Mouse (Mus musculus) testis, adult 2 months (tissue): ENCODE measurements around the gene Apex2.

Experiments
- CTCF ChIP-seq: fragments of 200-500 bp; IDR thresholded peaks from 2 replicates; pipeline ENCODE4 v1.5.1; 2012; ENCODE audit warnings: low read depth, mild to moderate bottlenecking, inconsistent platforms, low read length, moderate library complexity; ENCODE audit not compliant: control insufficient read depth, insufficient read depth, insufficient replicate concordance
- POLR2A ChIP-seq: fragments of 200-500 bp; IDR thresholded peaks from 2 replicates; pipeline ENCODE4 v1.6.1; 2012; ENCODE audit warnings: low read depth, mild to moderate bottlenecking, inconsistent platforms, low read length, moderate library complexity; ENCODE audit not compliant: control insufficient read depth

- TF ChIP-seq CTCF (no peak), POLR2A (no peak)
These were observed 48.0 kb downstream of the Apex2 start for GRCm38 (mm10) chrX:150541684-150542083.
